17 mouse cellular contexts compared by ENCODE assay signal in the genomic region with DNA sequence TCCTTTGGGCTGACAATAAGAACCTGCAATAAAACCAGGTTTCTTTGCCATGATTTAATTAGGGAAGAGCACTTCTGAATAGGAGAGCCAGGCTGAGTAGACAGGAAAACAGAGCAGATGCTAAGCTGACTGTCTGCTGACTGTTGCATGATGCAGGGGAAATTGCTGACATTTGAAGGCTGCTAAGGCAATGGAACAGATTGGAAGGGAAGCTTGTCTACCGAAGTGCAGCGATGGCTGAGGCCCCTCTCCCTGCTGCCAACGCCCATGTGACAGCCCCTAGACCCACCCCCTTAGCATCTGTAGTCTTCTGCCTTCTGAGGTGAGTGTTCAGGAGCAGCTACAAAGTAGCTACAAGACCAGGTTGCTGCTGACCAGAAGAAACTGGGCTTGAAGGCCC. TPM values are rescaled to one million over a fixed set of nuclear protein-coding genes. Genes with fewer than 3 reads are reported as not detected.
DNase-seq lines count a peak whose midpoint lies in the region; ATAC-seq lines count a peak whose summit lies in the region.
"Had no signal": no experiment of that assay in that cellular context is flagged by ENCODE, and none has a peak within 500 bp of the region (broad histone marks: within the 10 kb centered on the region; RNA-seq: fewer than 3 reads in every experiment).

No protein-coding gene starts in this region.

- WGBS in heart, embryonic 13.5 days, result 45% methylated on average over 3 of the region's 3 CpGs
- 54% methylated on average over 3 of the region's 3 CpGs for WGBS in lung, embryonic 15.5 days
- WGBS in forebrain, embryonic 16.5 days, result 68% methylated on average over 3 of the region's 3 CpGs

- H3K9me3 ChIP-seq in heart, embryonic 13.5 days, result no peaks in the 10 kb centered on the region
- no peaks in the 10 kb centered on the region for H3K9me3 ChIP-seq in lung, embryonic 15.5 days
- H3K9me3 ChIP-seq in forebrain, embryonic 16.5 days (ENCODE audit: control insufficient read depth, low read length), result no peaks in the 10 kb centered on the region
- H3K9me3 ChIP-seq: midbrain, embryonic 12.5 days; neural tube, embryonic 12.5 days had no signal

- H3K9ac ChIP-seq in heart, embryonic 13.5 days, result no peak overlapping the region
- no peak overlapping the region for H3K9ac ChIP-seq in lung, embryonic 15.5 days
- H3K9ac ChIP-seq in forebrain, embryonic 16.5 days (replicated peaks; ENCODE audit: low read depth, low read length), result no peak overlapping the region
- H3K9ac ChIP-seq: midbrain, embryonic 12.5 days; neural tube, embryonic 12.5 days had no signal

- H3K27me3 ChIP-seq in heart, embryonic 13.5 days (replicated peaks), result no peaks in the 10 kb centered on the region
- no peaks in the 10 kb centered on the region for H3K27me3 ChIP-seq in lung, embryonic 15.5 days
- no peaks in the 10 kb centered on the region for H3K27me3 ChIP-seq in forebrain, embryonic 16.5 days (replicated peaks; ENCODE audit: control insufficient read depth, insufficient read depth, low read length)
- H3K27me3 ChIP-seq: midbrain, embryonic 12.5 days; neural tube, embryonic 12.5 days had no signal

- peaks cover 44% of the 10 kb centered on the region for H3K4me1 ChIP-seq in heart, embryonic 13.5 days
- peaks cover 16% of the 10 kb centered on the region for H3K4me1 ChIP-seq in lung, embryonic 15.5 days
- peaks cover 8% of the 10 kb centered on the region for H3K4me1 ChIP-seq in forebrain, embryonic 16.5 days (replicated peaks; ENCODE audit: control insufficient read depth, insufficient read depth, low read length)

- no peak overlapping the region for H3K4me2 ChIP-seq in heart, embryonic 13.5 days
- H3K4me2 ChIP-seq in lung, embryonic 15.5 days, result no peak overlapping the region
- H3K4me2 ChIP-seq in forebrain, embryonic 16.5 days (ENCODE audit: low read length), result no peak overlapping the region
- H3K4me2 ChIP-seq: liver, embryonic 11.5 days; midbrain, embryonic 12.5 days; neural tube, embryonic 12.5 days had no signal

- peak overlapping the region; percentile 55 for H3K27ac ChIP-seq in heart, embryonic 13.5 days (replicated peaks)
- 0 out of 2 replicates have a peak overlapping the region, but pooled peaks have one; percentile 2 for H3K27ac ChIP-seq in lung, embryonic 15.5 days
- no peak overlapping the region; the same call in 1 of the 2 replicates for H3K27ac ChIP-seq in forebrain, embryonic 16.5 days (ENCODE audit: low read length)
- H3K27ac ChIP-seq: left cerebral cortex, adult 2 months; midbrain, embryonic 12.5 days; neural tube, embryonic 12.5 days had no signal

- peaks cover 70% of the 10 kb centered on the region for H3K36me3 ChIP-seq in heart, embryonic 13.5 days
- H3K36me3 ChIP-seq in lung, embryonic 15.5 days, result peaks cover 12% of the 10 kb centered on the region
- H3K36me3 ChIP-seq in forebrain, embryonic 16.5 days (ENCODE audit: control insufficient read depth, insufficient read depth), result peaks cover 10% of the 10 kb centered on the region

- no peak for DNase-seq in heart, postnatal 4 days
- no peak for DNase-seq in lung, postnatal 4 days
- DNase-seq in layer of hippocampus, postnatal 14 days (ENCODE audit: low spot score in 2 of 2), result peak; percentile 42 to 76
- no peak for DNase-seq in natural killer cell, adult 2 months (ENCODE audit: low spot score in 2 of 2)
- DNase-seq: embryo, embryonic 11 days; gastrocnemius, postnatal 10 days; kidney, adult 18-20 months; lung, postnatal 14 days had no signal

- H3K4me3 ChIP-seq in heart, embryonic 13.5 days, result no peak overlapping the region
- no peak overlapping the region for H3K4me3 ChIP-seq in lung, embryonic 15.5 days
- H3K4me3 ChIP-seq in forebrain, embryonic 16.5 days (replicated peaks; ENCODE audit: low read length), result no peak overlapping the region
- H3K4me3 ChIP-seq: left cerebral cortex, adult 2 months; midbrain, embryonic 12.5 days; neural tube, embryonic 12.5 days had no signal

- no peak for ATAC-seq in heart, embryonic 13.5 days (ENCODE audit: extremely low read depth, insufficient number of reproducible peaks, low FRiP score, low TSS enrichment)
- no peak for ATAC-seq in lung, embryonic 15.5 days (ENCODE audit: borderline replicate concordance, extremely low read depth, low FRiP score, low TSS enrichment)
- peak; percentile 47; the same call in 1 of the 2 replicates for ATAC-seq in forebrain, embryonic 16.5 days
- no peak for ATAC-seq in activated CD4-positive, CD25-positive, alpha-beta regulatory T cell, adult 4 months

RNA-seq across cellular contexts. Expression of a gene that starts 47.7 kb away (rescaled TPM):
- polyA plus RNA-seq in heart, embryonic 13.5 days (2015; fragmentation: Nextera tagmentation; extraction: Ambion mirVana), result 0.13 TPM in 1 of 2 replicates, not detected in the other
- total RNA-seq in heart, postnatal 4 days (2021), result under 1 TPM; 0.16 to 0.24 TPM
- polyA plus RNA-seq in lung, embryonic 15.5 days (2015; fragmentation: Nextera tagmentation; extraction: Ambion mirVana), result not detected in 2 replicates
- not detected in 2 replicates for polyA plus RNA-seq in forebrain, embryonic 16.5 days (2015; fragmentation: Nextera tagmentation; extraction: Ambion mirVana)
- total RNA-seq in layer of hippocampus, postnatal 14 days (2021), result under 1 TPM; 0.37 to 0.60 TPM
- 1 to 10 TPM; 2.2 to 4.2 TPM for polyA plus RNA-seq in activated CD4-positive, CD25-positive, alpha-beta regulatory T cell, adult 4 months (2017; shearing (Covaris generic))
- polyA plus RNA-seq: C2C12; liver, embryonic 11.5 days; midbrain, embryonic 12.5 days had no signal

Comparison
In these comparisons a context has a peak if more than half of its experiments do, and no peak if none do; other contexts are left out.
1. DNase-seq: peak in layer of hippocampus, postnatal 14 days (2 of 2); none in heart, postnatal 4 days (single experiment), lung, postnatal 4 days (0 of 2) and natural killer cell, adult 2 months (0 of 2).